Mouse (Mus musculus) kidney, adult 9 months (tissue): ENCODE data around the gene Denr.
A peak's percentile ranks its signal among the peaks of the same experiment; 100 is the strongest.

Experiments used
- DNase-seq: peaks from one replicate; pipeline ENCODE4 v3.0.0; 2022

Denr gene

GRCm38 (mm10) chr5:123914852-123915251 lies 7.9 kb downstream of the Denr start:
- no peak for DNase-seq

- no peak for DNase-seq
Measured at GRCm38 (mm10) chr5:123922112-123922511, 15.1 kb downstream of the Denr start.

- no peak for DNase-seq
Measured at GRCm38 (mm10) chr5:123927118-123927517, 20.1 kb downstream of the Denr start, which contains the start of gene Gm43518. Gm43518 (plus strand) TSS chr5:123927418.

- peak; percentile 93 for DNase-seq
Measured at GRCm38 (mm10) chr5:123930508-123930989, 23.6 kb downstream of the Denr start, which contains the start of gene Ccdc62. Ccdc62 (plus strand) TSS chr5:123930679.

GRCm38 (mm10) chr5:123931131-123931530 lies 24.2 kb downstream of the Denr start:
- no peak for DNase-seq

- DNase-seq = no peak
Measured at GRCm38 (mm10) chr5:123932927-123933326, 26.0 kb downstream of the Denr start.

- DNase-seq = no peak
Measured at GRCm38 (mm10) chr5:123933556-123933955, 26.6 kb downstream of the Denr start.

GRCm38 (mm10) chr5:123933957-123934591 lies 27.1 kb downstream of the Denr start:
- DNase-seq = peak; percentile 29

- DNase-seq = no peak
Measured at GRCm38 (mm10) chr5:123935931-123936330, 29.0 kb downstream of the Denr start.

- no peak for DNase-seq
Measured at GRCm38 (mm10) chr5:123938479-123938878, 31.5 kb downstream of the Denr start.

GRCm38 (mm10) chr5:123946546-123946945 lies 39.6 kb downstream of the Denr start:
- no peak for DNase-seq

- peak; percentile 72 for DNase-seq
Measured at GRCm38 (mm10) chr5:123947041-123947761, 40.2 kb downstream of the Denr start.

GRCm38 (mm10) chr5:123952365-123953045 lies 45.5 kb downstream of the Denr start:
- no peak for DNase-seq

- no peak for DNase-seq
Measured at GRCm38 (mm10) chr5:123957213-123957612, 50.2 kb downstream of the Denr start.

GRCm38 (mm10) chr5:123959018-123959417 lies 52.0 kb downstream of the Denr start:
- DNase-seq = no peak

- DNase-seq = no peak
Measured at GRCm38 (mm10) chr5:123960129-123960528, 53.2 kb downstream of the Denr start.

GRCm38 (mm10) chr5:123961046-123961445 lies 54.1 kb downstream of the Denr start:
- no peak for DNase-seq

- DNase-seq = no peak
Measured at GRCm38 (mm10) chr5:123964208-123964607, 57.2 kb downstream of the Denr start.

GRCm38 (mm10) chr5:123966759-123967158 lies 59.8 kb downstream of the Denr start:
- no peak for DNase-seq

- no peak for DNase-seq
Measured at GRCm38 (mm10) chr5:123968468-123968867, 61.5 kb downstream of the Denr start.

GRCm38 (mm10) chr5:123969216-123969615 lies 62.2 kb downstream of the Denr start:
- peak; percentile 82 for DNase-seq

- no peak for DNase-seq
Measured at GRCm38 (mm10) chr5:123970576-123970975, 63.6 kb downstream of the Denr start.

- DNase-seq = no peak
Measured at GRCm38 (mm10) chr5:123972453-123972852, 65.5 kb downstream of the Denr start.
